Mouse (Mus musculus): ENCODE measurements around the gene Zfp39.
A peak's percentile ranks its signal among the peaks of the same experiment; 100 is the strongest.

Gene Zfp39

GRCm38 (mm10) chr11:58903511-58904409, at the start of gene Zfp39:
Zfp39 (minus strand) TSS chr11:58904225.
- peak; percentile 98 for DNase-seq

DNA sequence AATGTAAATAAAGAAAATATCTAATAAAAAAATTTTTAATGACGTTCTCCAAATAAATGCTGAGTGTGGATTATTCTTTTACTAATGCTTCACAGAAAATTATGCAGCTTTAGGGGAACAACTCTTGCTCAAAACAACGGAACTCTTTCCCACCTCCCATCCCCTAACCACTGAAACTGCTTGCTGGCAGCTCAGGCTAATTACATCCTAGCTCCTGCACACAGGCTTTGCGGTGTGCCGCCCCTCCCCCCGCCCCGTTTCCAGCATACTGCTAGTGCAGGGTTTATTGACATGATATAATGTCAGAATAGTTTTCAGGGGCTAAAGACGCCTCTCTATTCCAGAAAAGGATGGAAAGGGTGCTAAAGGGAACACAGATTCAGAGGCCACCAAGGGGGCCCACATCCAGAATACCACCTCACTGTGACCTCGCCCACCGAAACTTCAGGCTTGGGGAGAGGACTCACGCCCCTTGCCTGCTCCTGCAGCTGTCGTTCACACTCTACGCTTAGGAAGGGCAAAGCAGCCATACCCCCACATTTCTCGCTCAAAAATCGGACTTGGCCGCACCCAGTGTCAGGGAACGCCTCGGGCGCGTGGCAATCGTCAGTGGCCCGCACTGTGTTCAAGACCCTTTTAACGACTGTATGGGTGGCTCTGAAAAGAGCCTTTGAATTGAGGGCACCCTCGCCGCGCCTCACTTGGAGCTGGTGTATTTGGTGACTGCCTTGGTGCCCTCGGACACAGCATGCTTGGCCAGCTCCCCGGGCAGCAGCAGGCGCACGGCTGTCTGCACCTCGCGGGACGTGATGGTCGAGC, 49.5 kb upstream of the Zfp39 start:
- peak; percentile 79 for DNase-seq

DNA sequence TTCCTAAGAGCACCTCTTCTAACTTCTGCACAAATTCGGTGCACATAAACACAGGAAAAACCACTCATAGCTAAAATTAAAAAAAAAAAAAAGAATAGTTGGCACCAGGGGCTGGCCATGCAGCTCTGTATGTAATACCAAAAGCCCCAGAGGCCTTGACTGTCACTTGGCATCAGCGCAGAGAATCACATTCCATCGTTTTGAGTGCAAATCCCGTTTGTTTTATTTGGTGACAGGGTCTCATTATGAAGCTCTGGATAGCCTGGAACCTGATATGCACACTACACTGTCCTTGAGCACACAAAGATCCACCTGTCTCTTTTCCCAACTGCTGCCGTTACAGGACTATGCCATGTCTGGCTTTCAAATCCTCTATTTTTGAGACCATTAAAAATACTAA, 47.2 kb upstream of the Zfp39 start:
- DNase-seq, result no peak

DNA sequence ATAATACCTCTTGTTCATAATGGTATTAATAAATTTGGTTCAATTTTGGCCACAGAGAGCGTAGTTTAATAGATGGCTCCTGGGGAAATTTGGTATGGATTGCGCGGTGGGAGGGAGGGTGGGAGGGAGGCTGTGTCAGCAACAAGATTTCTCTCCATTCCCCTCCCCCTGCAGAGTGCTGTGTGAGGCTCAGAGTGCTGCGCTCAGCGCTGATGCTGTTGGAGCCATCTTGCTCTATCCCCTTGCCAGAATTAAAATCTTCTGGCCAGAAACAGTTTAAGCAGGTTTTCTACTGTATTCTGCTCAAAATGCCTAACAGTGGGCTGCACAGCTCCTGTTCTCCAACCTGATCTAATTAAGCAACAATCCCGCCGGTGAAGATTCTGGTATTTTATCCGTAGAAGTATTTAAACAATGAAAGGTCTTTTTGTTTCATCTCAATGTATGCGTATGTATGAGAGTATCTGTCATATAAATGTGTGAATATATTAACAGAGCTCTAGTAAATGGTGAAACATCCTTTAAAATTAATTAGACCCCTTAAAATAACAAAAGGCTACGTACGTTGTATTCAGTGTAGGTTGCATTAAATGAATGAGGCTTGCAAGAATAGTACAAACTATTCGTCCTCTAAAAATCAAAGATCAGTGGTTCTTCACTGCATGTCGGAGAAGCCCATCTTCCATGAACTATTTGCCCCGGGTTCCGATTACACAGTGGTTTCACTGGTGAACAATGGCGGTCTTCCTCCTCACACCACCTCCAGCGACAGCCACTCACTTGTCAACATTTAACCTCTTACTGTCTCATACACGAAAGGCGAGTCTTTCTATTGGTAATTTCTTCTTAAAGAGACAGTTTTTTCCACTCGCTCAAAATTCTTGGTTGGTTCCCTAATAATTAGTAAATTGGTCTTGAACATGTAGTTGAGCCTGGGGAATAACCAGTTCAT, 45.7 kb upstream of the Zfp39 start:
- DNase-seq, result no peak

DNA sequence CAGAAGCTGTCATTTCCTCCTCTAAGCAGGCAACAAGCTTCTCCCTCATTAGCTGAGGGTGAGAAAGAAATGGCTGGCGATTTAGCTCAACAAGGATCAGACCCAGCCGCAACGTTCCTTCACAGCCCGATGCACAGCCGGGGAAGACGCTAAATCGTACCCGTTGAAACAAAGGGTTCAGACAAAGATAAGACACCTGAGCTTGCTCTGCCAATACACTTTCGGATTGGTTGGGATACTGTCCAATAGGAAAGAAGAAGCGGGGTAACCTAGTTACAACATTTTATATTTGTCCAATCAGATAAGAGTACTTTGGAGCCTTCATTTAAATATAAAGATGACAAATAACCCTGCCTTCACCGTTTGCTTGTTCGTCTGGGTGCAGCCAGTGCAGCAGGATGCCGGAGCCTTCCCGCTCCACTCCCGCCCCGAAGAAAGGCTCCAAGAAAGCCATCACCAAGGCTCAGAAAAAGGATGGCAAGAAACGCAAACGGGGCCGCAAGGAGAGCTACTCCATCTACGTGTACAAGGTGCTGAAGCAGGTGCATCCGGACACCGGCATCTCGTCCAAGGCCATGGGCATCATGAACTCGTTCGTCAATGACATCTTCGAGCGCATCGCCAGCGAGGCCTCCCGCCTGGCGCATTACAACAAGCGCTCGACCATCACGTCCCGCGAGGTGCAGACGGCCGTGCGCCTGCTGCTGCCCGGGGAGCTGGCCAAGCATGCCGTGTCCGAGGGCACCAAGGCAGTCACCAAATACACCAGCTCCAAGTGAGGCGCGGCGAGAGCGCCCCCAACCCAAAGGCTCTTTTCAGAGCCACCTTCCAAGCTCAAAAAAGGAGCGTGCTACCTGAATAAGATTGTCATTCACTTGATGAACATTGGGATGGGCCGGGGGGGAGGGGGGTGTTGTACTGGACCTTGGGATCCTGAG, 44.8 kb upstream of the Zfp39 start, which contains the start of gene Hist3h2ba:
Gene Hist3h2ba (plus strand): TSS at position 379 of the 938 bp plus-strand sequence.
- DNase-seq, result peak; percentile 62

DNA sequence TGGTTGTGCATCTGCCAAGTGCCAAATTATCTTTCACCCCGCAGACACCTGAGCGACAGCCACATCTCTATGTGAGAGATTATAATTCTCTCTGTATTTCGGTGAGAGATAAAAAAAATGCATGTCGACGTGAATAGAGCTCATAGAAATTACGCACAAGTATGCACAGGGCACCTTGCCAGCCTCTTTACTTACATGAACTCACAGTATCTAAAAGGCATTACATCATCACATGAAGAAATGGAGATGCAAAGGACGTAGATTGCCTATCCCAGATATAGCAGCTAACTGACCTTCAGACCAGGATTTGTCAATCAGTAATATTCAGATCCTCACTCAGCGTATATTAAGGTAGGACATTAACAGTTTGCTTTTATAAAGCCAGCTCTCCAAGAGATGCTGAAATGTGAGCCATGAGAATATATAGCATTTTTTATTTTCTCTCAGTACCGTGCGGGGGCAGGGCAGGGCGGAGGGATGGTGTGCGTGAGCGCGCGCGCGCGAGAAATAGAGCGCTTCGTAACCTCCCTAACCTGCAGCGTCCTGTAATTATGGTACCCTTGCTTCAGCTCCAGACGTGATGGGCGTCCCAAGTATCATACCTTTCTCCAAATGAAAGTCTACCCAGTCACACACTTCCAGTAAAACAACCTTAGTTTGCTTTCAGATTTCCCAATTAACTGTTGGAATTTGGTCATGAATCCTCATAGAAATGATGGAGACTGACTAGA, 43.9 kb upstream of the Zfp39 start:
- no peak for DNase-seq

GRCm38 (mm10) chr11:58947306-58947705, 43.3 kb upstream of the Zfp39 start:
- DNase-seq, result no peak

DNA sequence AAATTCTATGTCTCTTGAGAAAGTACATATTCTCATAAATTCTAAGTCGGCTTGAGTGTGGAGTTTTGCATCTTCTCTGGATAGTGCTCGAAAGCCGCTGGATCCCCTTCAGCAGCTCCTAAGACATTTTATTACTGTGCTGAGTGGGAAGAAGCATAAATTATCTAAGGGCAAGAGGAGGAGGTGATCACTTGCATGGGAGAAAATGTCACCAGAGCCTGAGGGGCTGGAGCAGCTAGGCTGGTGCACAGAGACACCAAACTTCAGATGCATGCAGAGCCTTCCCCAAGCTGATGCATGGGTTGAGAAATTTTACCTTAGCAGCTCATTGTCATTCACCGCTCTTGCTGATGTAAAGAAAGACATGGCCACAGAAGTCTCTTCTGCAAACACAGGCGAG, 40.1 kb upstream of the Zfp39 start:
- DNase-seq, result no peak

DNA sequence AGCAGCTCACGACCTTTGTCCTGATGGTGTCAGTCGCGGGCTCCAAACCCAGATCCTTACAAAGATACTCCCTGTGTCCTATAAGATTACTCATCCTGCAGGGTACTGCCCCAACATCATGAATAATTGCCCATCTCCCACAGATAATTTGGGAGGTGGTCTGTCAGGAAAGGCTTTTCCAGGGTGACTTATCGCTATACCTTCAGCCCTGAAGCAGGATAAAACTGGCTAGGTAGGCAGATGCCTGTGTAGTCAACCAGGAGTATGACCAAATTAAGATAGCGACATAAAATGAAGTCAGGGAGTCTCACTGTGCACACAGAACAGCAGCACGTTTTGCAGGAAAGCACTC, 35.0 kb upstream of the Zfp39 start:
- no peak for DNase-seq

- DNase-seq, result peak; percentile 89
These were observed 34.5 kb upstream of the Zfp39 start, which contains the start of gene Rnf187 for GRCm38 (mm10) chr11:58938322-58939087. Rnf187 (minus strand) TSS chr11:58938916.

DNA sequence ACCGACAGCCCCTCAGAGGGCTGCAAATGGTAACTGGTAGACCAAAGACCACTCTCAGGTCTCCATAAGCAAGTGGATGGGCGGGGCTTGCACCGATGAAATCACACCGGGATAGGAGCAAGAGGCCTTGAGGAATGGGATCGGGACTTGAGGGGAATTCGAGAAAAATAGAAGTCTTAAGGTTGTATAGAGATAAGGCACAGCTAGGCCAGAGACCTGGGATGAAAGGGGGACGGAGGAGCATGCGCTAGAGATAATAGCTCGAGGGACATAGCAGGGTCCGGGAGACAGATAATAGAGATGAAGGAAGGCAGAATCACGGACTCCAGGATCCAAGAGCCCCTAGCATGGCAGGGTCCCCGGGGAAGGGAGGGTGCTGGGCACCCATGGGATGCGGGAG, 33.9 kb upstream of the Zfp39 start:
- peak; percentile 40 for DNase-seq

DNA sequence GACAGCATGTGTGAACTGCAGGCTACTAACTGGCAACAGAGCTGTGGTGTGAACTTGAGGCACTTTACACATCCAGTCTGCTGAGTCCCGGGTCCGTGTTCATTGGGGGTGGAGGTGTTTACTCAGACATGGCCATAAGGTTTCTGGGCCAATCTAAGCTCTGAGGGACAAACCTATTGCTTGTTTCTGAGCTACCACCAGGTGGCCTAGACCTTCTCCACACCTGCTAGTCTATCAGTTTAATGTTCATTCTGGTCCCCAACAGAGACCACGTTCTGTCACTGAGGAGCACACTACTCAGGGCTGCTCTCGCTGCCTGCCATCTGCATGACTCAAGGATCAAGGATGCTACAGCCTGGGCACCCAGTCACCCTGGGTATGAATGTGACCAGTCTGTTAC, 27.6 kb upstream of the Zfp39 start:
- DNase-seq, result no peak

- DNase-seq, result peak; percentile 54
These were observed 26.2 kb upstream of the Zfp39 start for GRCm38 (mm10) chr11:58930254-58930653.

GRCm38 (mm10) chr11:58929641-58930040, 25.6 kb upstream of the Zfp39 start:
- DNase-seq, result no peak

DNA sequence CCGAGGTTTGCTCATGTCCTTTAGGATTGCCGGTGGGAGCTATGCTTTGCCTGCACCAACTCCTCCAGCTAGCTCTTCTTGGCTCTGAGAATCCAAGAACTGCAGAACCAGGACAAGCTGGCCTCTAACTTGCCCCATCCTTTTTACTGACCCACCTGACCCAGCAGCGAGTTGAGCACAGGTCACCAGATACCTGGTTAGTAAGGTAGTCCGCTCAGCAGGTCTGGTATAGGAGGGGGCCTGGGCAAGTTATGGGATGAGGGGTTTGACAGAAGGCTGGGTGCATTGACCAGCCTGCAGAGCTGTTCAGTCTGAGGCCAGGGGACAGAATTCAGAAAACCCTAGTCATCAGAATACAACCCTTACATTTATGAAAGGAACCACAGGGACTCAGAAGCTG, 25.0 kb upstream of the Zfp39 start:
- DNase-seq, result no peak

- peak; percentile 86 for DNase-seq
These were observed 24.0 kb upstream of the Zfp39 start for GRCm38 (mm10) chr11:58927790-58928651.

- no peak for DNase-seq
These were observed 23.0 kb upstream of the Zfp39 start for GRCm38 (mm10) chr11:58927053-58927452.

- no peak for DNase-seq
These were observed 22.6 kb upstream of the Zfp39 start for GRCm38 (mm10) chr11:58926651-58927050.

- DNase-seq, result no peak
These were observed 18.4 kb upstream of the Zfp39 start for GRCm38 (mm10) chr11:58922420-58922819.

Data from liver (tissue).